Mouse (Mus musculus): ENCODE measurements at regions not wholly inside any gene's neighbourhood (a gene's known extent, or its start where the extent isn't known, plus 50 kb on each side); places are given as distances from the start of the nearest gene placed in this dataset.

- TF ChIP-seq CTCF (IDR thresholded peaks at IDR 0.05; ENCODE audit: extremely low read depth, insufficient read depth, low read length) (no peak), POLR2A (IDR thresholded peaks at IDR 0.05; ENCODE audit: extremely low read depth, insufficient read depth, low read length) (no peak)
These were observed 518.9 kb upstream of the Tbc1d2b start for GRCm38 (mm10) chr9:90789545-90789944.
